Mouse (Mus musculus): ENCODE measurements around the gene Olfr1245.
"Not testable (repeated sequence)": the region's sequence is repeated elsewhere in the genome, so short reads cannot be mapped to it uniquely, and the experiment has no call there.

The Olfr1245 gene

DNA sequence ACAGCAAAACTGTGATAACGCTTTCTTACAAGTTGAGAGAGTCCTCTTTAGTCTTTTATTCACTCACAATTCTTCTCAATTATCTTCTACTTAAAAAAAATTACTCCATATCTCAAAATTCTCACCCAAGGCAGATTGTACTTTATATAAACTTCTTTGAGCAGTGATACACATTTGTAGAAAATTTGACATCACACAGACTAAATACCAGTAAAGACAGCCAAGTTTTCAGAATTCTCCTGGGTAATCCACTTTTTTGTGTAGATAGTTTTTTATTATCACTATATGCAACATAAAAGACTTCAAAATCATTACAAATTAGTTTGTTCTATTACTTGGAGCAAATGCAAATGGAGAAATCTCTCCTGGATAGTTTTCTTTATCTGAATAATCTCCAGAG lies at the start of gene Olfr1245:
Gene Olfr1245 (minus strand): TSS at position 101 of the 400 bp plus-strand sequence.
- no peak for DNase-seq (ENCODE audit: low spot score in 2 of 2)

DNA sequence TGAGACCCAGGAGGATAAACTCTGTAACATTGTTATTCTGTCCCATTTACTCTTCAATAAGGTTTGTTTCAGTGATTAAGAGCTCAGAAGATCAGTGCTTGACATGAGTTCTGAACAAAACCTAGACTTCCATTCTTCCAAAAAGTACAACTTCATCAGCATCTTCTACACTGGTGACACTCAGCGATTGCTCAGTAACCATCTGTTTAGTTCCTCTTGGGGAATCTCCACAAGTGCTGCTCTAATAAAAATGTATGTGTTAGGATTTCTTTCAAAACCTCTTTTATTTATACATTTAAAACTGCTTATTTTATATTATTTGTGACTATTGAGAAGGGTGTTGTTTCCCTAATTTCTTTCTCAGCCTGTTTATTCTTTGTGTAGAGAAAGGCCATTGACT lies 39.9 kb upstream of the Olfr1245 start, which contains the start of gene Olfr1248:
Gene Olfr1248 (minus strand): TSS at position 101 of the 400 bp plus-strand sequence.
- DNase-seq (ENCODE audit: low spot score in 2 of 2), result not testable (repeated sequence)

DNA sequence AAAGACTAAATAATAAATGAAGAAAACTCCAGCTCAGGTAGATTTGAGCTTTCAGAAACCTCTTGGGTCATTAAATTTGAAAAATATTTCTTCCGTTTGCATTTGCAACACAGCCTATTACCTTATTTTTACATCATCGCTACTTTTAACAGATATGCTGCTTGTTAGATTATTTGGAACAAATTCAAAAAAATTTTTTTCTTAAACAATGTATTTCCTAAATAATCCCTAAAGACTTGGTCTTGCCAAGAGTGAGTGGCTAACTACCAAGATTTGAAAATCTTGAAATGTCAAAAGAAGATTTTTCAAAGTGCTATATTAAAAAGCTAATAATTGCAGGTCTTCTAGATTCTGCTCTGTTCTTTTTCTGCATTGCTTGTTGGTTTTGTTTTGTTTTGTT lies 35.8 kb upstream of the Olfr1245 start, which contains the start of gene Olfr1247:
Gene Olfr1247 (minus strand): TSS at position 101 of the 400 bp plus-strand sequence.
- no peak for DNase-seq (ENCODE audit: low spot score in 2 of 2)

DNA sequence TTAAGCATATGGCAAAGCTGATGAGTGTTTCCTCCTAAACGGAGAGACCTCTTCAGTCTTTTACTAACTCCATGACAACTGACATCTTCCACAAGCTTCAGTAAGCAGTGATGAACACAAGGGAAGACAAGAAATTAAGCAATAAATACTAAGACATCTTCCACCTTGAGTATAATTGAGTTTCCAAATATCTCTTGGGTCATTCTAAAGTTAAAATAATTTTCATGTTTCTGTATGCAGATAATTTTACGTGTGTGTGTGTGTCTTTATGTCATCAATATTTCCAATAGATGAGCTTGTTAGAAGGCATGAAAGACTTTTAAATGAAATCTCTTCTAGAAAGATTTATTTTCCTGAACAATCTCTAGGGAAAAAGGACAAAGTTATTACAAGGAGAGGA lies 14.8 kb upstream of the Olfr1245 start, which contains the start of gene Olfr1246:
Gene Olfr1246 (minus strand): TSS at position 101 of the 400 bp plus-strand sequence.
- DNase-seq (ENCODE audit: low spot score in 2 of 2), result no peak

DNA sequence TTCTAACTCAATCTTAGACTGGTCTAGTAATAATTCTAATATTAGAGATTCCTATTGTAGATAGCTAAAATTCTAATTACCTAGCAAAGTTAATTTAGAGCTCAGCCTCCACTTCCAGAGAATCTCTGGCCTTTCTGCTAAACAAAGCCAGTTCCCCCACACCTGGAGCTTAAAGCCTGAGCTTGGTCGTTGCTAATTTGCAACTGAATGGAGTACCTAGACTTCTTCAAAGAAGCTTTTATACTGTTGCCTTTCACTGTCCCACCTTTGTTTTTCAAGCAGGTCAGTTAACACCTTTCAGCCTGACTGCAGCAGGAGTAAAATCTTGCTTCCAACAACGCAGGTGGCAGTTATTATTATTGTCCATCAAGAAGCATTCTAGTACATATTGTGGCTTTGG lies 15.5 kb downstream of the Olfr1245 start:
- DNase-seq (ENCODE audit: low spot score in 2 of 2), result not testable (repeated sequence)

- no peak for DNase-seq (ENCODE audit: low spot score in 2 of 2)
These were observed 33.7 kb downstream of the Olfr1245 start for GRCm38 (mm10) chr2:89544516-89544915.

DNA sequence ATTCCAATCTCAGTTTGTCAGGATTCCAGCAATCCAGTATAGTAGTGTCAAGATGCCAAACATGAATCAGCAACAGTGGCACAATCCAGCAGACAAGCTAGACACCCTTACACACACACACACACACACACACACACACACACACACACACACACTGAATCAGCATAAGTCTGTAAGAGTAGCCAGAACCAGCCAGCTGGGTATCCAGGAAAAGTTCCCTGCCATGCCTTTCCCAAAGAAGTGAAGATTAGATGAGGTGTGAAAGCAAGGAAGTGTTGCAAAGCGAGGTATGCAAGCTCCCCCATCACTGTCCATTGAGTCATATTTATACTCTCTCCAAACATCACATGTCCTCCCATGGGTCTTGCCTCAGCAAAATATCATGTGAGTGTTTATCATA lies 38.3 kb downstream of the Olfr1245 start:
- DNase-seq (ENCODE audit: low spot score in 2 of 2), result peak in 1 of 2 experiments; percentile 19

DNA sequence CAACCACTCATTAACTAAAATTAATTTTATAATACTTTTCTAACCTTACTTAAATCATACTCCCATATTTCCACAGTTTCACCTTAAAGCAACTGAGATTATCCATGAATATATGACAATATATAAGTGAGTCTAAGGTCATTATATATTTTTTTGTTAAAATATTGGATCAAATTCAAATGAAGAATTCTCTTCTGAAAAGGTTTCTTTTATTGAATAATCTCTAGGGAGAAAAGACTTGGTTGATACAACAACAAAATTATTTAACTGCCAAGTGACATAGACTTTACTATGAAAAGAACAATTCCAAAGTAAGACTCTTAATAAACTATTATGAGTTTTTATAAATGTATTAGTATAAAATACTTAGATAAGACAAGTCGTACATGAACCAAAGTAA lies 46.9 kb downstream of the Olfr1245 start, which contains the start of gene Olfr1243:
Gene Olfr1243 (minus strand): TSS at position 101 of the 400 bp plus-strand sequence.
- DNase-seq (ENCODE audit: low spot score in 2 of 2), result no peak
